Mouse (Mus musculus) limb, embryonic 15.5 days (tissue): ENCODE results near the gene Ccdc62. TPM values are rescaled to one million over a fixed set of nuclear protein-coding genes. Genes with fewer than 3 reads are reported as not detected.

Experiments
- ATAC-seq: fragments of 200-750 bp; cut with Nextera tagmentation; 2 replicates; pipeline ENCODE4 v1.8.0; 2017; ENCODE audit warnings: low read depth, moderate TSS enrichment; ENCODE audit not compliant: insufficient number of reproducible peaks, low FRiP score, low TSS enrichment
- H3K27ac ChIP-seq: fragments of 300-500 bp; sonication (generic); 2 replicates; pipeline ENCODE4 v1.5.1; 2015; ENCODE audit warnings: moderate library complexity, mild to moderate bottlenecking, inconsistent platforms
- H3K27me3 ChIP-seq: fragments of 300-500 bp; sonication (generic); 2 replicates; pipeline ENCODE4 v1.6.1; 2015; ENCODE audit warnings: inconsistent platforms
- H3K36me3 ChIP-seq: fragments of 300-500 bp; sonication (generic); 2 replicates; pipeline ENCODE4 v1.6.1; 2015; ENCODE audit warnings: inconsistent platforms
- H3K4me1 ChIP-seq: fragments of 300-500 bp; sonication (generic); 2 replicates; pipeline ENCODE4 v1.6.1; 2015; ENCODE audit warnings: inconsistent platforms
- H3K4me2 ChIP-seq: fragments of 300-500 bp; sonication (generic); 2 replicates; pipeline ENCODE4 v1.6.1; 2015; ENCODE audit warnings: mild to moderate bottlenecking, inconsistent platforms
- H3K4me3 ChIP-seq: fragments of 300-500 bp; sonication (generic); 2 replicates; pipeline ENCODE4 v1.5.1; 2015; ENCODE audit warnings: mild to moderate bottlenecking, inconsistent platforms
- H3K9ac ChIP-seq: fragments of 300-500 bp; sonication (generic); 2 replicates; pipeline ENCODE4 v1.6.1; 2015; ENCODE audit warnings: inconsistent platforms
- H3K9me3 ChIP-seq: fragments of 300-500 bp; sonication (generic); 2 replicates; pipeline ENCODE4 v1.6.1; 2016; ENCODE audit warnings: inconsistent platforms
- WGBS: fragments of 180-500 bp; shearing (Covaris S2); methylation state at CpG from one replicate; pipeline ENCODE4 v1.1.7; 2015; 5-methylcytosine and 5-hydroxymethylcytosine counted together
- polyA plus RNA-seq: library from polyadenylated mRNA; unstranded; fragments of >200 nt; fragmentation: Nextera tagmentation; extraction: Ambion mirVana; gene quantifications from 2 replicates; pipeline ENCODE4 v1.2.1, GENCODE M21; 2015

Ccdc62 gene
- polyA plus RNA-seq = 5.2 and 6.4 TPM in 2 replicates

- H3K4me1 ChIP-seq = peaks cover 11% of the 10 kb centered on the region; the same call in 1 of the 2 replicates
- no peaks in the 10 kb centered on the region for H3K9me3 ChIP-seq
- peak within 1 kb of the TSS; percentile 63 for H3K4me3 ChIP-seq
- WGBS = under 1% methylated on average over 56 of the region's 56 CpGs
- peak within 1 kb of the TSS; percentile 73 for H3K4me2 ChIP-seq
- H3K36me3 ChIP-seq = peaks cover 33% of the 10 kb centered on the region
- no peaks in the 10 kb centered on the region for H3K27me3 ChIP-seq
- peak within 1 kb of the TSS; percentile 92 for H3K27ac ChIP-seq
- peak within 1 kb of the TSS; percentile 79 for H3K9ac ChIP-seq
- ATAC-seq = peak; percentile 94
Measured at GRCm38 (mm10) chr5:123930508-123930989, at the start of gene Ccdc62. Gene Ccdc62, plus strand, starts transcription at chr5:123930679.

GRCm38 (mm10) chr5:123880778-123881177, 49.7 kb upstream of the Ccdc62 start:
- Histone ChIP-seq H3K4me2 (no peak overlapping the region), H3K4me3 (no peak overlapping the region), H3K36me3 (no peaks in the 10 kb centered on the region), H3K9me3 (no peaks in the 10 kb centered on the region), H3K9ac (no peak overlapping the region), H3K27me3 (no peaks in the 10 kb centered on the region), H3K27ac (no peak overlapping the region), H3K4me1 (peaks cover 29% of the 10 kb centered on the region)
- 82% methylated on average over 14 of the region's 14 CpGs for WGBS
- no peak for ATAC-seq

GRCm38 (mm10) chr5:123883891-123884290, 46.6 kb upstream of the Ccdc62 start:
- no peak for ATAC-seq
- no peak overlapping the region for H3K27ac ChIP-seq
- no peaks in the 10 kb centered on the region for H3K9me3 ChIP-seq
- no peak overlapping the region for H3K4me2 ChIP-seq
- peaks cover 10% of the 10 kb centered on the region for H3K4me1 ChIP-seq
- H3K4me3 ChIP-seq = no peak overlapping the region
- H3K27me3 ChIP-seq = no peaks in the 10 kb centered on the region
- no peaks in the 10 kb centered on the region for H3K36me3 ChIP-seq
- 67% methylated on average over 7 of the region's 7 CpGs for WGBS
- no peak overlapping the region for H3K9ac ChIP-seq

GRCm38 (mm10) chr5:123884332-123884731, 46.1 kb upstream of the Ccdc62 start:
- no peaks in the 10 kb centered on the region for H3K9me3 ChIP-seq
- no peaks in the 10 kb centered on the region for H3K36me3 ChIP-seq
- no peak overlapping the region for H3K27ac ChIP-seq
- no peak overlapping the region for H3K4me3 ChIP-seq
- H3K27me3 ChIP-seq = no peaks in the 10 kb centered on the region
- peaks cover 8% of the 10 kb centered on the region for H3K4me1 ChIP-seq
- H3K4me2 ChIP-seq = no peak overlapping the region
- 77% methylated on average over 10 of the region's 10 CpGs for WGBS
- ATAC-seq = no peak
- H3K9ac ChIP-seq = no peak overlapping the region

GRCm38 (mm10) chr5:123886365-123886764, 44.1 kb upstream of the Ccdc62 start:
- no peak overlapping the region for H3K27ac ChIP-seq
- no peak overlapping the region for H3K9ac ChIP-seq
- no peak overlapping the region for H3K4me3 ChIP-seq
- H3K27me3 ChIP-seq = no peaks in the 10 kb centered on the region
- H3K4me1 ChIP-seq = no peaks in the 10 kb centered on the region
- ATAC-seq = no peak
- no peaks in the 10 kb centered on the region for H3K9me3 ChIP-seq
- 68% methylated on average over 3 of the region's 3 CpGs for WGBS
- no peaks in the 10 kb centered on the region for H3K36me3 ChIP-seq
- H3K4me2 ChIP-seq = no peak overlapping the region

- no peaks in the 10 kb centered on the region for H3K36me3 ChIP-seq
- WGBS = 65% methylated on average over 2 of the region's 2 CpGs
- H3K27me3 ChIP-seq = no peaks in the 10 kb centered on the region
Measured at GRCm38 (mm10) chr5:123890312-123890711, 40.2 kb upstream of the Ccdc62 start.

GRCm38 (mm10) chr5:123890987-123891386, 39.5 kb upstream of the Ccdc62 start:
- H3K9me3 ChIP-seq = no peaks in the 10 kb centered on the region
- H3K9ac ChIP-seq = no peak overlapping the region
- H3K4me2 ChIP-seq = no peak overlapping the region
- 81% methylated on average over 5 of the region's 5 CpGs for WGBS
- no peaks in the 10 kb centered on the region for H3K36me3 ChIP-seq
- H3K4me3 ChIP-seq = no peak overlapping the region
- H3K4me1 ChIP-seq = 0 out of 2 replicates have a peak, but pooled peaks cover 2% of the 10 kb centered on the region
- ATAC-seq = no peak
- H3K27me3 ChIP-seq = no peaks in the 10 kb centered on the region
- no peak overlapping the region for H3K27ac ChIP-seq

More at GRCm38 (mm10) chr5:123890312-123890711, 40.2 kb upstream of the Ccdc62 start:
- ATAC-seq = no peak
- Histone ChIP-seq H3K4me3 (no peak overlapping the region), H3K27ac (no peak overlapping the region), H3K9ac (no peak overlapping the region), H3K4me2 (no peak overlapping the region), H3K9me3 (no peaks in the 10 kb centered on the region), H3K4me1 (no peaks in the 10 kb centered on the region)

- no peak for ATAC-seq
- H3K9ac ChIP-seq = no peak overlapping the region
- H3K9me3 ChIP-seq = no peaks in the 10 kb centered on the region
- H3K36me3 ChIP-seq = no peaks in the 10 kb centered on the region
- H3K4me1 ChIP-seq = 0 out of 2 replicates have a peak, but pooled peaks cover 2% of the 10 kb centered on the region
- 48% methylated on average over 6 of the region's 6 CpGs for WGBS
- H3K4me2 ChIP-seq = no peak overlapping the region
- H3K27me3 ChIP-seq = no peaks in the 10 kb centered on the region
- H3K4me3 ChIP-seq = no peak overlapping the region
- no peak overlapping the region for H3K27ac ChIP-seq
Measured at GRCm38 (mm10) chr5:123891669-123892068, 38.8 kb upstream of the Ccdc62 start.

GRCm38 (mm10) chr5:123893520-123893919, 37.0 kb upstream of the Ccdc62 start:
- H3K4me2 ChIP-seq = no peak overlapping the region
- H3K9ac ChIP-seq = no peak overlapping the region
- no peak overlapping the region for H3K4me3 ChIP-seq
- H3K27ac ChIP-seq = no peak overlapping the region
- 0 out of 2 replicates have a peak, but pooled peaks cover 2% of the 10 kb centered on the region for H3K4me1 ChIP-seq
- 86% methylated on average over 5 of the region's 5 CpGs for WGBS
- ATAC-seq = no peak
- no peaks in the 10 kb centered on the region for H3K9me3 ChIP-seq
- no peaks in the 10 kb centered on the region for H3K27me3 ChIP-seq
- no peaks in the 10 kb centered on the region for H3K36me3 ChIP-seq

GRCm38 (mm10) chr5:123896395-123896794, 34.1 kb upstream of the Ccdc62 start:
- no peak overlapping the region for H3K9ac ChIP-seq
- H3K27ac ChIP-seq = no peak overlapping the region; the same call in 1 of the 2 replicates
- H3K27me3 ChIP-seq = no peaks in the 10 kb centered on the region
- no peak for ATAC-seq
- no peaks in the 10 kb centered on the region for H3K36me3 ChIP-seq
- H3K4me1 ChIP-seq = 0 out of 2 replicates have a peak, but pooled peaks cover 2% of the 10 kb centered on the region
- no peak overlapping the region for H3K4me3 ChIP-seq
- WGBS = 68% methylated on average over 11 of the region's 11 CpGs
- no peak overlapping the region for H3K4me2 ChIP-seq
- H3K9me3 ChIP-seq = no peaks in the 10 kb centered on the region

GRCm38 (mm10) chr5:123897352-123897751, 33.1 kb upstream of the Ccdc62 start:
- no peaks in the 10 kb centered on the region for H3K9me3 ChIP-seq
- H3K4me3 ChIP-seq = no peak overlapping the region
- WGBS = 73% methylated on average over 13 of the region's 13 CpGs
- no peaks in the 10 kb centered on the region for H3K36me3 ChIP-seq
- no peak overlapping the region for H3K4me2 ChIP-seq
- H3K9ac ChIP-seq = no peak overlapping the region
- no peak overlapping the region for H3K27ac ChIP-seq
- H3K4me1 ChIP-seq = 0 out of 2 replicates have a peak, but pooled peaks cover 2% of the 10 kb centered on the region
- no peak for ATAC-seq
- H3K27me3 ChIP-seq = no peaks in the 10 kb centered on the region

GRCm38 (mm10) chr5:123904059-123904672, 26.3 kb upstream of the Ccdc62 start:
- Histone ChIP-seq H3K9me3 (no peaks in the 10 kb centered on the region), H3K27me3 (no peaks in the 10 kb centered on the region), H3K36me3 (peaks cover 7% of the 10 kb centered on the region; the same call in 1 of the 2 replicates), H3K27ac (no peak overlapping the region), H3K9ac (no peak overlapping the region), H3K4me3 (no peak overlapping the region), H3K4me1 (peaks cover 17% of the 10 kb centered on the region), H3K4me2 (no peak overlapping the region)
- no peak for ATAC-seq
- 69% methylated on average over 11 of the region's 11 CpGs for WGBS
